Mouse (Mus musculus) ES-E14 (cell line): Measurements from ENCODE around the gene Ctrb1. TPM values are rescaled to one million over a fixed set of nuclear protein-coding genes. Genes with fewer than 3 reads are reported as not detected.
A peak's percentile ranks its signal among the peaks of the same experiment; 100 is the strongest.

ENCODE experiments used
- DNase-seq: peaks from one replicate; pipeline ENCODE4 v3.0.0-alpha.2; 2013; ENCODE audit warnings: low read depth, low spot score
- H3K27ac ChIP-seq: 2 replicates; pipeline ENCODE4 v1.5.1; 2012; ENCODE audit warnings: low read depth, mild to moderate bottlenecking, low read length, moderate library complexity, mixed read lengths; ENCODE audit not compliant: poor library complexity, insufficient read depth, severe bottlenecking
- H3K36me3 ChIP-seq: 2 replicates; pipeline ENCODE4 v1.6.1; 2012; ENCODE audit warnings: mild to moderate bottlenecking, low read length, moderate library complexity, mixed read lengths; ENCODE audit not compliant: control insufficient read depth, poor library complexity, insufficient read depth, severe bottlenecking
- H3K4me1 ChIP-seq, 2 experiments: fragments of 150-350 bp in 1 of 2; sonication (generic) in 1 of 2; 2 replicates each; pipeline ENCODE4 v1.6.1; 2012; ENCODE audit warnings: low read length in 2 of 2, mild to moderate bottlenecking in 1 of 2, mixed read lengths in 1 of 2; ENCODE audit not compliant: control insufficient read depth in 2 of 2, insufficient read depth in 2 of 2, poor library complexity in 1 of 2
- H3K4me3 ChIP-seq, 2 experiments: fragments of 150-350 bp in 1 of 2; sonication (generic) in 1 of 2; 2 replicates each; pipeline ENCODE4 v1.5.1; 2012; ENCODE audit warnings: low read length in 2 of 2, low read depth in 1 of 2, mild to moderate bottlenecking in 1 of 2, mixed read lengths in 1 of 2; ENCODE audit not compliant: insufficient read depth in 1 of 2, poor library complexity in 1 of 2, severe bottlenecking in 1 of 2
- H3K9ac ChIP-seq: 2 replicates; pipeline ENCODE4 v1.6.1; 2012; ENCODE audit warnings: low read depth, mild to moderate bottlenecking, low read length, mixed read lengths; ENCODE audit not compliant: poor library complexity, insufficient read depth, severe bottlenecking
- H3K9me3 ChIP-seq: fragments of 150-350 bp; sonication (generic); 2 replicates; pipeline ENCODE4 v1.6.1; 2012; ENCODE audit warnings: low read depth, mild to moderate bottlenecking, low read length; ENCODE audit not compliant: control insufficient read depth, insufficient read depth
- CHD2 ChIP-seq: IDR thresholded peaks from 2 replicates; pipeline ENCODE4 v1.6.1; 2014; ENCODE audit warnings: mild to moderate bottlenecking, low read depth, low read length, inconsistent platforms
- HCFC1 ChIP-seq: IDR thresholded peaks from 2 replicates; pipeline ENCODE4 v1.6.1; 2012; ENCODE audit warnings: low read length, inconsistent platforms, borderline replicate concordance; ENCODE audit not compliant: insufficient read depth
- MAFK ChIP-seq: IDR thresholded peaks from 2 replicates; pipeline ENCODE4 v1.6.1; 2014; ENCODE audit warnings: mild to moderate bottlenecking, low read depth, low read length, inconsistent platforms; ENCODE audit not compliant: insufficient read depth
- ZC3H11A ChIP-seq: IDR thresholded peaks from 2 replicates; pipeline ENCODE4 v1.6.1; 2012; ENCODE audit warnings: low read depth, mild to moderate bottlenecking, inconsistent platforms, low read length, borderline replicate concordance
- ZNF384 ChIP-seq: IDR thresholded peaks from 2 replicates; pipeline ENCODE4 v1.6.1; 2012; ENCODE audit warnings: low read depth, low read length, inconsistent platforms
- in situ Hi-C, 2 experiments: fragments of 600-800 bp; cut with MboI; formaldehyde crosslinking; loops; one replicate each; pipeline ENCODE4 v1.15.1; 2025; ENCODE audit warnings: low sequenced_read_pairs in 2 of 2, inconsistent platforms in 1 of 2; ENCODE audit not compliant: unreplicated experiment in 2 of 2
- total RNA-seq: library from RNA; depleted of rRNA; stranded (reverse); fragments of 300-350 nt; gene quantifications from 2 replicates; pipeline ENCODE4 v1.2.3, GENCODE M21; 2012

Ctrb1 gene
- total RNA-seq, 1 experiment = 0.22 TPM

- Histone ChIP-seq H3K9me3 (no peaks in the 10 kb centered on the region), H3K9ac (no peak overlapping the region), H3K36me3 (peaks cover 55% of the 10 kb centered on the region), H3K4me3 (no peak overlapping the region), H3K27ac (no peak overlapping the region), H3K4me1 (peaks cover 3 to 14% of the 10 kb centered on the region in 2 experiments; a peak in 2 of 4 replicates)
- TF ChIP-seq ZNF384 (no peak), ZC3H11A (peak; percentile 61; the same call in 1 of the 2 replicates)
- no peak for DNase-seq
- in situ Hi-C loops = no loop called here
Measured at GRCm38 (mm10) chr8:111712588-111712987, 21.8 kb upstream of the Ctrb1 start.

GRCm38 (mm10) chr8:111712135-111712534, 21.3 kb upstream of the Ctrb1 start:
- no peak for DNase-seq
- Histone ChIP-seq H3K27ac (no peak overlapping the region), H3K9me3 (no peaks in the 10 kb centered on the region), H3K36me3 (peaks cover 55% of the 10 kb centered on the region), H3K4me1 (peaks cover 1 to 12% of the 10 kb centered on the region in 2 experiments; a peak in 1 of 4 replicates), H3K4me3 (no peak overlapping the region), H3K9ac (no peak overlapping the region)
- in situ Hi-C loops = no loop called here
- TF ChIP-seq MAFK = no peak
- no peak for TF ChIP-seq ZC3H11A
- no peak for TF ChIP-seq CHD2
- TF ChIP-seq ZNF384 = no peak
- TF ChIP-seq HCFC1 = no peak

- Histone ChIP-seq H3K4me3 (no peak overlapping the region), H3K9ac (no peak overlapping the region), H3K27ac (no peak overlapping the region), H3K36me3 (peaks cover 53% of the 10 kb centered on the region), H3K4me1 (peaks cover 1 to 14% of the 10 kb centered on the region in 2 experiments; a peak in 1 of 4 replicates), H3K9me3 (no peaks in the 10 kb centered on the region)
- in situ Hi-C loops = no loop called here
- no peak for DNase-seq
- TF ChIP-seq CHD2 = no peak
- no peak for TF ChIP-seq ZC3H11A
- TF ChIP-seq HCFC1 = no peak
- TF ChIP-seq ZNF384 = no peak
- no peak for TF ChIP-seq MAFK
Measured at GRCm38 (mm10) chr8:111710777-111711485, 20.1 kb upstream of the Ctrb1 start.

GRCm38 (mm10) chr8:111709223-111709622, 18.4 kb upstream of the Ctrb1 start:
- TF ChIP-seq HCFC1 (no peak), ZNF384 (no peak), MAFK (no peak), CHD2 (no peak), ZC3H11A (no peak)
- peaks cover 0 to 26% of the 10 kb centered on the region in 2 experiments; a peak in 2 of 4 replicates for H3K4me1 ChIP-seq
- DNase-seq = no peak
- H3K9ac ChIP-seq = no peak overlapping the region
- no peak overlapping the region for H3K27ac ChIP-seq
- H3K4me3 ChIP-seq = no peak overlapping the region
- no peaks in the 10 kb centered on the region for H3K9me3 ChIP-seq
- in situ Hi-C loops = loop anchor here in 1 of 2 experiments (10.0 kb wide), 1 partner anchor 126 kb away; no protein-coding TSS in a partner anchor
- H3K36me3 ChIP-seq = peaks cover 38% of the 10 kb centered on the region
